Mouse (Mus musculus) hindbrain, embryonic 10.5 days (tissue): ENCODE measurements around the gene Ajuba. TPM values are rescaled to one million over a fixed set of nuclear protein-coding genes. Genes with fewer than 3 reads are reported as not detected.

ENCODE experiments used
- DNase-seq: peaks from one replicate; pipeline ENCODE4 v3.0.0-alpha.2; 2017; ENCODE audit warnings: low spot score
- H3K27ac ChIP-seq: fragments of 300-500 bp; sonication (generic); 2 replicates; pipeline ENCODE4 v1.5.1; 2016; ENCODE audit warnings: mild to moderate bottlenecking, moderate library complexity
- H3K27me3 ChIP-seq: fragments of 300-500 bp; sonication (generic); 2 replicates; pipeline ENCODE4 v1.6.1; 2016; ENCODE audit warnings: mild to moderate bottlenecking; ENCODE audit not compliant: poor library complexity, insufficient read depth, severe bottlenecking
- H3K36me3 ChIP-seq: fragments of 300-500 bp; sonication (generic); 2 replicates; pipeline ENCODE4 v1.6.1; 2016; ENCODE audit warnings: mild to moderate bottlenecking, moderate library complexity
- H3K4me1 ChIP-seq: fragments of 300-500 bp; sonication (generic); replicated peaks from 2 replicates; pipeline ENCODE4 v1.6.1; 2016; ENCODE audit warnings: mild to moderate bottlenecking
- H3K4me3 ChIP-seq: fragments of 300-500 bp; sonication (generic); 2 replicates; pipeline ENCODE4 v1.5.1; 2016; ENCODE audit warnings: mild to moderate bottlenecking, moderate library complexity
- H3K9me3 ChIP-seq: fragments of 300-500 bp; sonication (generic); 2 replicates; pipeline ENCODE4 v1.6.1; 2016; ENCODE audit warnings: mild to moderate bottlenecking, moderate library complexity
- WGBS: fragments of 180-500 bp; shearing (Covaris S2); methylation state at CpG from one replicate; pipeline ENCODE4 v1.1.7; 2016; 5-methylcytosine and 5-hydroxymethylcytosine counted together
- polyA plus RNA-seq: library from polyadenylated mRNA; unstranded; fragments of >200 nt; fragmentation: Nextera tagmentation; extraction: Ambion mirVana; gene quantifications from 2 replicates; pipeline ENCODE4 v1.2.1, GENCODE M21; 2016

Gene Ajuba
- polyA plus RNA-seq, 1 experiment from 2014 or later: 66.2 TPM

GRCm38 (mm10) chr14:54557330-54557729 lies 20.0 kb downstream of the Ajuba start:
- H3K4me1 ChIP-seq: peaks cover 14% of the 10 kb centered on the region
- 86% methylated on average over 8 of the region's 8 CpGs for WGBS
- DNase-seq: no peak
- no peaks in the 10 kb centered on the region for H3K9me3 ChIP-seq
- 0 out of 2 replicates have a peak, but pooled peaks cover 3% of the 10 kb centered on the region for H3K27me3 ChIP-seq
- H3K27ac ChIP-seq: no peak overlapping the region
- no peaks in the 10 kb centered on the region for H3K36me3 ChIP-seq
- H3K4me3 ChIP-seq: no peak overlapping the region

- Histone ChIP-seq H3K4me1 (peaks cover 14% of the 10 kb centered on the region), H3K27me3 (0 out of 2 replicates have a peak, but pooled peaks cover 3% of the 10 kb centered on the region), H3K4me3 (peak within 1 kb of the TSS; percentile 71), H3K9me3 (no peaks in the 10 kb centered on the region), H3K36me3 (peaks cover 28% of the 10 kb centered on the region), H3K27ac (peak within 1 kb of the TSS; percentile 95)
- WGBS: under 1% methylated on average over 76 of the region's 76 CpGs
- peak; percentile 91 for DNase-seq
Measured at GRCm38 (mm10) chr14:54553975-54554769, 23.2 kb downstream of the Ajuba start, which contains the start of gene Haus4. TSS of gene Haus4 (minus strand) at chr14:54554616.

- 5% methylated on average over 21 of the region's 21 CpGs for WGBS
- H3K27me3 ChIP-seq: 0 out of 2 replicates have a peak, but pooled peaks cover 3% of the 10 kb centered on the region
- H3K9me3 ChIP-seq: no peaks in the 10 kb centered on the region
- peak overlapping the region; percentile 71 for H3K4me3 ChIP-seq
- DNase-seq: no peak
- H3K4me1 ChIP-seq: peaks cover 14% of the 10 kb centered on the region
- H3K27ac ChIP-seq: peak overlapping the region; percentile 95
- peaks cover 35% of the 10 kb centered on the region for H3K36me3 ChIP-seq
Measured at GRCm38 (mm10) chr14:54553454-54553974, 23.8 kb downstream of the Ajuba start.

DNA sequence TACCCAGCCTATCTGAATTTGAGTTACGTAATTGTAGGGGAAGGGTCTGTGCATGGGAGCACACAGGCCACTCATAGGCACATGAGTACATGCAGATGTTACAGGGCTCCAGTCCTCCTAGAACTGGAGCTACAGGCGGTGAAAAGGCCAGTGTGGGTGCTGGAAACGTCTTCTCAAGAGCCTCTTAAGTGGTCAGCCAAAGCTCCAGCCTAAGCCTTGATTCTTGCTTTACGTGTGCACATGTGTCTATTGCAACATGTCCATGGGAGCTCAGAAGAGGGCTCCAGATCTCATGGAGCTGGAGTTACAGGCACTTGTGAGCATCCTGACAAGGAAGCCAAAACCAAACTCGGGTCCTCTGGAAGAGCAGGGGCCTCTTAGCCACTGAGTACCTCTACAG lies 32.7 kb downstream of the Ajuba start:
- H3K36me3 ChIP-seq: peaks cover 89% of the 10 kb centered on the region
- no peak overlapping the region for H3K27ac ChIP-seq
- H3K9me3 ChIP-seq: no peaks in the 10 kb centered on the region
- 92% methylated on average over 5 of the region's 5 CpGs for WGBS
- H3K27me3 ChIP-seq: no peaks in the 10 kb centered on the region
- no peak for DNase-seq
- peaks cover 5% of the 10 kb centered on the region for H3K4me1 ChIP-seq
- no peak overlapping the region for H3K4me3 ChIP-seq

- peaks cover 5% of the 10 kb centered on the region for H3K4me1 ChIP-seq
- no peaks in the 10 kb centered on the region for H3K9me3 ChIP-seq
- no peak overlapping the region for H3K4me3 ChIP-seq
- no peak for DNase-seq
- peaks cover 49% of the 10 kb centered on the region for H3K36me3 ChIP-seq
- no peaks in the 10 kb centered on the region for H3K27me3 ChIP-seq
- 0 out of 2 replicates have a peak overlapping the region, but pooled peaks have one; percentile 8 for H3K27ac ChIP-seq
- WGBS: 62% methylated on average over 11 of the region's 11 CpGs
Measured at GRCm38 (mm10) chr14:54540771-54541170, 36.6 kb downstream of the Ajuba start.

GRCm38 (mm10) chr14:54538580-54538979 lies 38.8 kb downstream of the Ajuba start:
- Histone ChIP-seq H3K27me3 (no peaks in the 10 kb centered on the region), H3K27ac (no peak overlapping the region), H3K4me3 (no peak overlapping the region), H3K4me1 (peaks cover 5% of the 10 kb centered on the region), H3K9me3 (no peaks in the 10 kb centered on the region), H3K36me3 (peaks cover 27% of the 10 kb centered on the region)
- no peak for DNase-seq
- WGBS: 79% methylated on average over 2 of the region's 2 CpGs

- peak overlapping the region; percentile 53 for H3K4me3 ChIP-seq
- H3K4me1 ChIP-seq: peaks cover 21% of the 10 kb centered on the region
- H3K27ac ChIP-seq: peak overlapping the region; percentile 87; the same call in 1 of the 2 replicates
- WGBS: 12% methylated on average over 17 of the region's 17 CpGs
- no peaks in the 10 kb centered on the region for H3K27me3 ChIP-seq
- peak; percentile 91 for DNase-seq
- no peaks in the 10 kb centered on the region for H3K36me3 ChIP-seq
- H3K9me3 ChIP-seq: no peaks in the 10 kb centered on the region
Measured at GRCm38 (mm10) chr14:54528446-54529111, 48.8 kb downstream of the Ajuba start.

GRCm38 (mm10) chr14:54528007-54528393 lies 49.4 kb downstream of the Ajuba start:
- H3K9me3 ChIP-seq: no peaks in the 10 kb centered on the region
- peak overlapping the region; percentile 87 for H3K27ac ChIP-seq
- H3K4me3 ChIP-seq: peak overlapping the region; percentile 53
- DNase-seq: no peak
- no peaks in the 10 kb centered on the region for H3K36me3 ChIP-seq
- no peaks in the 10 kb centered on the region for H3K27me3 ChIP-seq
- 19% methylated on average over 5 of the region's 5 CpGs for WGBS
- peaks cover 21% of the 10 kb centered on the region for H3K4me1 ChIP-seq

DNA sequence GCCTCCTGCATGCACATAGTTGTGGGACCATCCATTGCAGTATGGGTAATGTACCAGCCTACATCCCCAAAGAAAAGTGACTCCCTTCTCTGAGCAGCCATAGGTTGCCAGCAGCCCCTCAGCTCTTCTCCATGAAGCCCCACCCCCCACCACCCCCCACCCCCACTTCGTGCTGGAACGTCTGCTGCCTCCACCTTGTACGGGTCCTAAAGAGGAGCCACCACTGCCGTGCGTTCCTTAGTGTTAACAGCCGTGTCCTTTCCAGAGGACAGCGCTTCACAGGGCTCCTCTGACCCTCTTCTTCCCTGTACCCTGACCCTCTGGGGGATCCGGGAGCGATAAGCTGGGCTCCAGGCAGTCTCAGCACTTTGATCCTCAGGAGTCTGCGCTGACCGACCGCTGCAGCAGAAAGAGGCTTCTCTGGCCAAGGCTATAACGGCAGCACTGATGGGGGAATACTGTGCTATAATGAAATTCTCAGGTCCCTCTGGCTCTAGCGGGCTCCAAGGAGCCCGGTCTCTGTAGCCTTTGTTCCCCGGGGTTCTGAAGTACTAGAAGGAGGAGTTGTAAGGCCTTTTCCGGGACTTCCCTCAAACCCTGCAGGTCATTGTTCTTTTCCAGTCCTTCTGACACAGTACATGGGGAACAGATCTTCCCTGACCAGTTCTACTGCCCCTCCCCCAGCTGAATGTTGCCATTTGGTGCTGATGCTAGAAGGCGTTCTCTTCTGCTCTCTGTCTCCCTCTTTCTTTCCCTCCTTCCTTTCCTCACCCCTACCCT lies 49.9 kb downstream of the Ajuba start:
- Histone ChIP-seq H3K36me3 (no peaks in the 10 kb centered on the region), H3K27ac (peak overlapping the region; percentile 87), H3K9me3 (no peaks in the 10 kb centered on the region), H3K4me3 (peak overlapping the region; percentile 53), H3K27me3 (no peaks in the 10 kb centered on the region), H3K4me1 (peaks cover 21% of the 10 kb centered on the region)
- WGBS: 1% methylated on average over 18 of the region's 18 CpGs
- DNase-seq: peak; percentile 53

- Histone ChIP-seq H3K4me1 (peaks cover 22% of the 10 kb centered on the region), H3K36me3 (no peaks in the 10 kb centered on the region), H3K27me3 (no peaks in the 10 kb centered on the region), H3K4me3 (no peak overlapping the region), H3K9me3 (no peaks in the 10 kb centered on the region), H3K27ac (no peak overlapping the region)
- WGBS: 33% methylated on average over 6 of the region's 6 CpGs
- DNase-seq: no peak
Measured at GRCm38 (mm10) chr14:54523600-54523999, 53.8 kb downstream of the Ajuba start.
